Mouse (Mus musculus) cortical plate, adult 2 months (tissue): ENCODE data around the gene Cspg4.

Experiments
- CTCF ChIP-seq: fragments of 200-500 bp; IDR thresholded peaks from 2 replicates; pipeline ENCODE4 v1.5.1; 2011; ENCODE audit warnings: mild to moderate bottlenecking, control low read depth, low read length; ENCODE audit not compliant: insufficient read depth; ENCODE audit errors: extremely low read depth
- POLR2A ChIP-seq: fragments of 200-500 bp; IDR thresholded peaks from 2 replicates; pipeline ENCODE4 v1.6.1; 2011; ENCODE audit warnings: mild to moderate bottlenecking, low read length, control low read depth; ENCODE audit not compliant: insufficient read depth; ENCODE audit errors: extremely low read depth

DNA sequence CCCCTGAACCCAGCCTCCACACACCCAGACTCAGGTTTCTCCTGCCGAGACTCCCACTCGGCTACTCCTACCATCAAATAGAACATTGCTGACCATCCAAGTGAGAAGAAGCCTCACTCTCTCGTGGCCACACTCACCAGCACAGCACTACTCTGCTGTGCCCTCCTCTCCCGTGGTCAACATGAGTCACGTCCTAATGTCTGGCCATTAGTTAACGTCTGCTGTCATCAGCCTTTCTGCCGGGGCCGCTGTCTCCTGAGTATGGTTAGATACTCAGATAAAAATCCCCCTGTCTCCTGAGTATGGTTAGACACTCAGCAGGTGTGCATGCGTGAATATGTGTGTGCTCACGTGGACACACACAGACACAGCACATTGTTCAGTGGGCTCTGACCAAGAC is 5.9 kb downstream of the Cspg4 start:
- TF ChIP-seq CTCF (no peak), POLR2A (no peak)
